Mouse (Mus musculus) embryo, embryonic 9.5 days (tissue): ENCODE data around the gene Cdkl3.

Source experiments
- DNase-seq: peaks from one replicate; pipeline ENCODE4 v3.0.0-alpha.2; 2017; ENCODE audit errors: extremely low spot score

Gene Cdkl3

GRCm38 (mm10) chr11:52122045-52122444 lies 118.0 kb downstream of the Cdkl3 start:
- no peak for DNase-seq

GRCm38 (mm10) chr11:52124468-52124867 lies 120.4 kb downstream of the Cdkl3 start:
- DNase-seq = no peak

GRCm38 (mm10) chr11:52127169-52127568 lies 123.1 kb downstream of the Cdkl3 start:
- DNase-seq = no peak

DNA sequence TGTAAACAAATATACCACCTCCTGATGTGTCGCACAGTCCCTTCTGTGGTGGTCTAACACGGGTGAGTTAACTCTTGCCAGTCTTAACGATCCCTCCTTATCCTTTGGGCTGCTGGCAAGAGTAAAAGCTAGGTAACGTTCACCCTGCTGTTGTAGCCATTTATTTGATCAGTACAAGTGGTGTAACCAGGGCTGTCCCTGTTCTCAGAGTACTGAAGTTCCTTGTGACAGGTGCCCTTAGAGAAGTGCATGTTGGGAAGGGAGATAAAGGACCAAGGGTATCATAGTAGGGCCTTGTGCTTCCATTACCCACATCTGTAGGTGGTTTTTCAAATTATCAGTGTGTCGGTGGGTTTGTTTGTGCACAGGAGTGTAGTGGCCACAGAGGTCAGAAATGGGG lies 123.7 kb downstream of the Cdkl3 start:
- no peak for DNase-seq

DNA sequence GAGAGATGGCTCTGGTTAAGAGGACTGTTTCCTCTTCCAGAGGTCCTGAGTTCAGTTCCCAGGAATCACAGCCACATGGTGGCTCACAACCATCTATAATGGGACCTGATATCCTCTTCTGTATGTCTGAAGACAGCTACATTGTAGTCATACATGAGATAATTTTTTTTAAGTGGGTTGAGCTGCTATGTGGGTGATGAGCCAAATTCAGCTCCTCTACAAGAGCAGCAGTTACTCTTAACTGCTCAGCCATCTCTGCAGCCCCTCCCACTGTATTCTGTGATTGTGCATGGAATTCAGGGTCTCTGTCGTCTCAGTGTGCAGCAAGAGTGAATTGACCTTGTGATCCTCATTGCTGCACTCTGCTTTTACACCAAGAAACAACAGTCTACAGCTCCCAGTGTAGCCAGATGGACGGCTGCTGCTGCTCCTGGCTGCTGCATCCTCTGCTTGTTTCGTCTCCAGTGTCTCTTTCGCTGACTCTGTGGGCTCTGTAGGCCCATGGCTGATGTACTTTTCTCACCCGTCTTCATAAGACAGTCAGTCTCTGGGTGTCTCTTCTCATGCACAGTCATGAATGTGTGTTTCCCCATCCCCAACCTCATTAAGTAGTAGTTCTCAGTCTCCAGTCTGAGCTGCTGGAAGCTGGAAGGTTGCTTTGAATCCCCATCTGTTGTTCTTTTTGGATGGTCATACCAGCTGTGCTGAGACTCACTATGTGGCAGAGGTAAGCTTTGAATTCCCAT lies 124.5 kb downstream of the Cdkl3 start:
- no peak for DNase-seq

DNA sequence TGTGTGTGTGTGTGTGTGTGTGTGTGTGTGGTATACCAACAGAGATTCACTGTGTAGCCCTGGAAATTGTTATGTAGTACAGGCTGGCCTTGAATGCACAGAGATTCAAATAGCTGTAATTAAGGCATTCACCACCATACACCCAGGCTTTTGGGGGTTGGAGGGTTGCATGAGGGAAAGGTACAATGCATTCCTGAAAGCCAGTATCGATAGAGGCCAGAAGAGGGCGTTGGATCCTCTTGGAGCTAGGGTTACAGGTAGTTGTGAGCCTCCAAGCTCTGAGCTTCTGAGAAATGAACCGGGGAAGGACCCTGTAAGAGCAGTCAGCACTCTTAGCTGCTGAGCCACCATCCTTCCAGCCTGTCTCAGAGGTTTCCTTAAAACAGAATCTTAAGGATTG lies 125.2 kb downstream of the Cdkl3 start:
- DNase-seq = no peak

DNA sequence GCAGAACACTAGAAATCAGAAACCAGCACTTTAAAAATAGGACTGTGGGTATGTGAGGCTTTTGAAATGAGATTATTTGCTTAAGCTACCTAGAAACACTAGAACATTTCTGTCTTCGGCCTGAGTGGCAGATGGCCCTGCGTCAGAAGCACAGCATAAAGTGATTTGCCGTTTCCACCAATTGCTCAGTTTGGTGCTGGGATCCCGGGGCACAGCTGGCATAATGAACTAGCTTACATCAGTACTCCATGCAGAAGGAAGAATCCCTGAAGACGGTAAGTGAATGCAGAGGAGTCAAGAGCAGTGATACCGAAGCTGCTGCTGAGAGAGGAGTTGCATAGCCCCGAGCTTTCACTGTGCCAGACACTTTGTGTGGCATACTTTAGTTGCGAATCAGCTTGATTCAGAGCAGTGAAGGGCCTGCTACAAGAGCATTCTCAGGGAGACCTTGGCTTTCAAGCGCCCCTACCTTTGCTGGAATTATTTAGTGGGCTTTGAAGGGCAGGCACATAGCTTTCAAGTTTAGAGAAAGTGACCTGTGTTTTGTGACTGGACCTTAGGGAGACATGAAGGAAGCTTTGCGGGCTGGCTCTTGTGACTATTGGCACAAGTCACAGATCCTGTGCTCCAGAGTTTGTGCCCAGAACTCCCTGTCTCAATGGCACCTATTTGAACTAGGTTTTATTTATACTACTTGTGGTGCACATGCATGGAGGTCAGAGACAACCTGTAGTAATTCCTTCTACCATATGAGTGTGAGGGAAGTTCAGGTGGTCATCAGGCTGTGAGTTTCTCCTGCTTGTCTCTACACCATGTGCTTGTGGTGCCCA lies 125.8 kb downstream of the Cdkl3 start:
- DNase-seq = no peak

DNA sequence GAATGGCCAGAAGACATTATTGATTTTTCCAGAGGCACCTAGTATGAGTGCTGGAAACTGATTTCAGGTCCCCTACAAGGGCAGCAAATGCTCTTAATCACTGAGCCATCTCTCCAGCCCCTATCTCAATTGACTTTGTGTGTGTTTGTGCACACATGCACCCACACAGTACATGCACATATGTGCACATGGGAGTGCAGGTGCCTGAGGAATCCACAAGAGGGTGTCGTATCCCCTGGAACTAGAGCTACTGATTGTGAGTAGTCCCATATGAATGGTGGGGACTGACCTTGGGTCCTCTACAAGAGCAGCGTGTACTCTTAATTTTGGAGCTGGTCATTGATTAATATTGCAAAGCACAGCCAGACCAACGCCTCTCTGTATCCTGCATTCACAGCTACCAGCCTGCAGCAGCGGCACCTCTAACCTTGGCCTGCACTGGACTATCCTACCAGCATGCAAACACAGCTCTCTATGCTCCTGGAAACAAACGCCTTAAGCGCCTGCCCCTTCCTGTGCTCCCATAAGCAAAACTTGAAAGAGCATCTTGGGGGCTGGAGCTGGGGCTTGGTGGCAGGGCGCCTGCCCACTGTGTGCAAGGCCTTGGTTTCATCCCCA lies 126.5 kb downstream of the Cdkl3 start:
- DNase-seq = no peak
